Mouse (Mus musculus) testis, adult 2 months (tissue): ENCODE results near the gene Tmem131l. TPM values are rescaled to one million over a fixed set of nuclear protein-coding genes. Genes with fewer than 3 reads are reported as not detected.

Experiments
- H3K27ac ChIP-seq: fragments of 200-500 bp; 2 replicates; pipeline ENCODE4 v1.5.1; 2012; ENCODE audit warnings: low read depth, low read length; ENCODE audit not compliant: control insufficient read depth, insufficient read depth
- H3K27me3 ChIP-seq: fragments of 200-500 bp; 2 replicates; pipeline ENCODE4 v1.6.1; 2012; ENCODE audit warnings: mild to moderate bottlenecking, low read length, moderate library complexity; ENCODE audit not compliant: control insufficient read depth, insufficient read depth
- H3K36me3 ChIP-seq: fragments of 200-500 bp; 2 replicates; pipeline ENCODE4 v1.6.1; 2012; ENCODE audit warnings: mild to moderate bottlenecking, low read length; ENCODE audit not compliant: control insufficient read depth, insufficient read depth
- H3K4me1 ChIP-seq: fragments of 200-500 bp; 2 replicates; pipeline ENCODE4 v1.6.1; 2012; ENCODE audit warnings: low read length; ENCODE audit not compliant: control insufficient read depth, insufficient read depth
- H3K4me3 ChIP-seq: fragments of 200-500 bp; 2 replicates; pipeline ENCODE4 v1.5.1; 2012; ENCODE audit warnings: low read depth, mild to moderate bottlenecking, low read length, moderate library complexity, mixed read lengths; ENCODE audit not compliant: control insufficient read depth
- CTCF ChIP-seq: fragments of 200-500 bp; IDR thresholded peaks from 2 replicates; pipeline ENCODE4 v1.5.1; 2012; ENCODE audit warnings: low read depth, mild to moderate bottlenecking, inconsistent platforms, low read length, moderate library complexity; ENCODE audit not compliant: control insufficient read depth, insufficient read depth, insufficient replicate concordance
- POLR2A ChIP-seq: fragments of 200-500 bp; IDR thresholded peaks from 2 replicates; pipeline ENCODE4 v1.6.1; 2012; ENCODE audit warnings: low read depth, mild to moderate bottlenecking, inconsistent platforms, low read length, moderate library complexity; ENCODE audit not compliant: control insufficient read depth
- polyA plus RNA-seq: library from polyadenylated mRNA; depleted of rRNA; stranded (reverse); fragments of >200 nt; gene quantifications from 2 replicates; pipeline ENCODE4 v1.2.3, GENCODE M21; 2012

The Tmem131l gene
- polyA plus RNA-seq, 1 experiment = 58.1 TPM

- TF ChIP-seq CTCF = no peak
- TF ChIP-seq POLR2A = no peak
- H3K27me3 ChIP-seq = no peaks in the 10 kb centered on the region
- no peaks in the 10 kb centered on the region for H3K4me1 ChIP-seq
- H3K36me3 ChIP-seq = no peaks in the 10 kb centered on the region
- no peak overlapping the region for H3K4me3 ChIP-seq
- H3K27ac ChIP-seq = no peak overlapping the region
Measured at GRCm38 (mm10) chr3:83947476-83948245, 92.3 kb downstream of the Tmem131l start.

GRCm38 (mm10) chr3:83946848-83947247 is 93.1 kb downstream of the Tmem131l start:
- no peaks in the 10 kb centered on the region for H3K36me3 ChIP-seq
- TF ChIP-seq POLR2A (no peak), CTCF (no peak)
- H3K4me1 ChIP-seq = no peaks in the 10 kb centered on the region
- no peak overlapping the region for H3K27ac ChIP-seq
- no peaks in the 10 kb centered on the region for H3K27me3 ChIP-seq
- H3K4me3 ChIP-seq = no peak overlapping the region

GRCm38 (mm10) chr3:83943691-83944090 is 96.3 kb downstream of the Tmem131l start:
- H3K27ac ChIP-seq = no peak overlapping the region

GRCm38 (mm10) chr3:83943212-83943611 is 96.8 kb downstream of the Tmem131l start:
- TF ChIP-seq POLR2A (no peak), CTCF (no peak)
- Histone ChIP-seq H3K4me3 (no peak overlapping the region), H3K36me3 (no peaks in the 10 kb centered on the region), H3K27me3 (no peaks in the 10 kb centered on the region), H3K4me1 (no peaks in the 10 kb centered on the region), H3K27ac (no peak overlapping the region)

More at GRCm38 (mm10) chr3:83943691-83944090, 96.3 kb downstream of the Tmem131l start:
- H3K27me3 ChIP-seq = no peaks in the 10 kb centered on the region
- no peaks in the 10 kb centered on the region for H3K4me1 ChIP-seq
- TF ChIP-seq CTCF (no peak), POLR2A (no peak)
- H3K36me3 ChIP-seq = no peaks in the 10 kb centered on the region
- no peak overlapping the region for H3K4me3 ChIP-seq

- no peaks in the 10 kb centered on the region for H3K4me1 ChIP-seq
- H3K36me3 ChIP-seq = no peaks in the 10 kb centered on the region
- TF ChIP-seq POLR2A (no peak), CTCF (no peak)
- H3K27ac ChIP-seq = no peak overlapping the region
- no peaks in the 10 kb centered on the region for H3K27me3 ChIP-seq
- H3K4me3 ChIP-seq = no peak overlapping the region
Measured at GRCm38 (mm10) chr3:83941921-83942320, 98.1 kb downstream of the Tmem131l start.

GRCm38 (mm10) chr3:83938871-83939270 is 101.1 kb downstream of the Tmem131l start:
- Histone ChIP-seq H3K27ac (no peak overlapping the region), H3K4me3 (no peak overlapping the region), H3K4me1 (no peaks in the 10 kb centered on the region), H3K27me3 (no peaks in the 10 kb centered on the region), H3K36me3 (no peaks in the 10 kb centered on the region)
- no peak for TF ChIP-seq POLR2A

GRCm38 (mm10) chr3:83934514-83934913 is 105.5 kb downstream of the Tmem131l start:
- Histone ChIP-seq H3K27me3 (no peaks in the 10 kb centered on the region), H3K36me3 (no peaks in the 10 kb centered on the region; the same call in 1 of the 2 replicates), H3K4me1 (no peaks in the 10 kb centered on the region), H3K27ac (no peak overlapping the region), H3K4me3 (no peak overlapping the region)
- TF ChIP-seq CTCF (no peak), POLR2A (no peak)

- no peaks in the 10 kb centered on the region; the same call in 1 of the 2 replicates for H3K4me1 ChIP-seq
- H3K4me3 ChIP-seq = no peak overlapping the region
- no peak for TF ChIP-seq POLR2A
- peak; percentile 30; the same call in 1 of the 2 replicates for TF ChIP-seq CTCF
- H3K27ac ChIP-seq = no peak overlapping the region
- no peaks in the 10 kb centered on the region for H3K36me3 ChIP-seq
- H3K27me3 ChIP-seq = no peaks in the 10 kb centered on the region
Measured at GRCm38 (mm10) chr3:83915768-83916496, 124.0 kb downstream of the Tmem131l start.
